Mouse (Mus musculus): ENCODE results near the gene Dusp8. TPM values are rescaled to one million over a fixed set of nuclear protein-coding genes. Genes with fewer than 3 reads are reported as not detected.
"Not testable (repeated sequence)": the region's sequence is repeated elsewhere in the genome, so short reads cannot be mapped to it uniquely, and the experiment has no call there.

Gene Dusp8
- 10 to 100 TPM; 14.3 to 20.4 TPM for total RNA-seq (2021)
- long read RNA-seq, experiment 1, full-length matches to known transcripts: 6 of 14 reads
- long read RNA-seq, experiment 1, partial matches to known transcripts: 0 of 14 reads
- long read RNA-seq, experiment 1, other reads (novel, unspliced or antisense): 8 of 14 reads
- long read RNA-seq, experiment 2, full-length matches to known transcripts: 3 of 8 reads
- long read RNA-seq, experiment 2, partial matches to known transcripts: 4 of 8 reads
- long read RNA-seq, experiment 2, other reads (novel, unspliced or antisense): 1 of 8 reads

GRCm38 (mm10) chr7:142095183-142095931 is at the start of gene Dusp8:
TSS of gene Dusp8 (minus strand) at chr7:142095843.
- DNase-seq (ENCODE audit: low spot score in 2 of 2): peak; percentile 79 to 90

- no peak for DNase-seq (ENCODE audit: low spot score in 2 of 2)
These were observed 48.9 kb upstream of the Dusp8 start, which contains the start of gene Gm45337 for GRCm38 (mm10) chr7:142144507-142144906. TSS of gene Gm45337 (minus strand) at chr7:142144607.

- DNase-seq (ENCODE audit: low spot score in 2 of 2): not testable (repeated sequence)
These were observed 47.9 kb upstream of the Dusp8 start for GRCm38 (mm10) chr7:142143506-142144010.

GRCm38 (mm10) chr7:142140696-142141095 is 45.1 kb upstream of the Dusp8 start:
- no peak for DNase-seq (ENCODE audit: low spot score in 2 of 2)

- DNase-seq (ENCODE audit: low spot score in 2 of 2): not testable (repeated sequence)
These were observed 40.3 kb upstream of the Dusp8 start, which contains the start of gene Gm39115 for GRCm38 (mm10) chr7:142135934-142136333. TSS of gene Gm39115 (minus strand) at chr7:142136034.

GRCm38 (mm10) chr7:142134206-142134995 is 38.8 kb upstream of the Dusp8 start:
- no peak for DNase-seq (ENCODE audit: low spot score in 2 of 2)

- DNase-seq (ENCODE audit: low spot score in 2 of 2): no peak
These were observed 33.2 kb upstream of the Dusp8 start for GRCm38 (mm10) chr7:142128843-142129242.

GRCm38 (mm10) chr7:142120629-142121028 is 25.0 kb upstream of the Dusp8 start, which contains the start of gene Gm45618:
TSS of gene Gm45618 (minus strand) at chr7:142120729.
- DNase-seq (ENCODE audit: low spot score in 2 of 2): not testable (repeated sequence)

GRCm38 (mm10) chr7:142119632-142120031 is 24.0 kb upstream of the Dusp8 start:
- no peak for DNase-seq (ENCODE audit: low spot score in 2 of 2)

- no peak for DNase-seq (ENCODE audit: low spot score in 2 of 2)
These were observed 9.1 kb upstream of the Dusp8 start for GRCm38 (mm10) chr7:142104747-142105146.

GRCm38 (mm10) chr7:142097776-142098175 is 2.1 kb upstream of the Dusp8 start:
- DNase-seq (ENCODE audit: low spot score in 2 of 2): peak in 1 of 2 experiments; percentile 74

GRCm38 (mm10) chr7:142096701-142097100 is 1.1 kb upstream of the Dusp8 start:
- DNase-seq (ENCODE audit: low spot score in 2 of 2): no peak

GRCm38 (mm10) chr7:142094301-142095143 is 1.1 kb downstream of the Dusp8 start:
- no peak for DNase-seq (ENCODE audit: low spot score in 2 of 2)

GRCm38 (mm10) chr7:142093696-142094240 is 1.9 kb downstream of the Dusp8 start:
- no peak for DNase-seq (ENCODE audit: low spot score in 2 of 2)

GRCm38 (mm10) chr7:142092991-142093390 is 2.7 kb downstream of the Dusp8 start:
- no peak for DNase-seq (ENCODE audit: low spot score in 2 of 2)

- no peak for DNase-seq (ENCODE audit: low spot score in 2 of 2)
These were observed 3.8 kb downstream of the Dusp8 start for GRCm38 (mm10) chr7:142091848-142092247.

- no peak for DNase-seq (ENCODE audit: low spot score in 2 of 2)
These were observed 5.8 kb downstream of the Dusp8 start for GRCm38 (mm10) chr7:142089648-142090447.

GRCm38 (mm10) chr7:142088886-142089285 is 6.8 kb downstream of the Dusp8 start:
- peak in 1 of 2 experiments; percentile 10 for DNase-seq (ENCODE audit: low spot score in 2 of 2)

GRCm38 (mm10) chr7:142087069-142087652 is 8.5 kb downstream of the Dusp8 start:
- peak in 1 of 2 experiments; percentile 6 for DNase-seq (ENCODE audit: low spot score in 2 of 2)

Data from gastrocnemius, postnatal 4 days (tissue).